Mouse (Mus musculus) CH12F3 (cell line): Measurements from ENCODE around the gene Cnot10.

ENCODE experiments used
- in situ Hi-C: fragments of 300-500 bp; cut with MboI; formaldehyde crosslinking; loops from 2 replicates; pipeline ENCODE4 v1.14.3; 2020; ENCODE audit warnings: low sequenced_read_pairs

Cnot10 gene

DNA sequence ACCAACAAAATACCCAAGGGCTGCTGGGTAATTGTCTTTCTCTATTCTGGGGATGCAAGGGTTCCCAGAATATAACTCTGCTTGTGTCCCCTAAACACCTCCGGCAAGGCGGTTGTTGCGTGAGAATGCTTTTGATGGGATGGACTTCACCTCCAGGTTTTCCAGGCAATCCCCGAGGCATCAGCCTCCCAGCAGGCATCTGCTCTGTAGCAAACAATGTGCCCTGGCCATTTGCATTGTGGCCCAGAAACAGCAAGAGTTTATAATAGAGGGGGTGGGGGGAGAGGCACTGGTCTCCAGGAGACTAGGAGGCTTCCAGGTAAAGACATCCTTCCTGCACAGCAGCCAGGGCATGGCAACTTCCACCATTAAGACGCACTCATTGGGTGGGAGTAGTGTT, 90.9 kb downstream of the Cnot10 start:
- in situ Hi-C loops, result no loop called here

GRCm38 (mm10) chr9:114548496-114548895, 91.5 kb downstream of the Cnot10 start:
- in situ Hi-C loops, result no loop called here

GRCm38 (mm10) chr9:114547643-114548077, 92.3 kb downstream of the Cnot10 start:
- in situ Hi-C loops, result no loop called here

DNA sequence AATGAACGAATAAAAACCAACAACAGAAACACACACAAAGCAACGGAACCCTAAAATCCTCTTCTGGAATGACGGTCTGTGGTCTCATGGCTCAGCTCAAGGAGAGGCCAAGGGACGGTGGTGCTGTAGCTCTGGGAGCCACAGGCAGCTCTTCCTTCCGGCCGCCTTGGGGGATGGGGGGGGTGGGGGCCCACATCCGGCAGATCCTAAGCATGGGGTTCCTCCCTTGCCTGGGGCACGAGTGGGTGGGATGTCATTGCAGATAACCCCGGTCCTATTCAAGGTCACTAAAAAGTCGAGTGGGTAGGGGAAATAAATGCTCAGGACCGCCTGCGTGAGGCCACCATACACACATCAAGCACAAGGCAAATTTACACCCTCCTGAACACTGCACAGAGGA, 93.2 kb downstream of the Cnot10 start:
- in situ Hi-C loops, result no loop called here

DNA sequence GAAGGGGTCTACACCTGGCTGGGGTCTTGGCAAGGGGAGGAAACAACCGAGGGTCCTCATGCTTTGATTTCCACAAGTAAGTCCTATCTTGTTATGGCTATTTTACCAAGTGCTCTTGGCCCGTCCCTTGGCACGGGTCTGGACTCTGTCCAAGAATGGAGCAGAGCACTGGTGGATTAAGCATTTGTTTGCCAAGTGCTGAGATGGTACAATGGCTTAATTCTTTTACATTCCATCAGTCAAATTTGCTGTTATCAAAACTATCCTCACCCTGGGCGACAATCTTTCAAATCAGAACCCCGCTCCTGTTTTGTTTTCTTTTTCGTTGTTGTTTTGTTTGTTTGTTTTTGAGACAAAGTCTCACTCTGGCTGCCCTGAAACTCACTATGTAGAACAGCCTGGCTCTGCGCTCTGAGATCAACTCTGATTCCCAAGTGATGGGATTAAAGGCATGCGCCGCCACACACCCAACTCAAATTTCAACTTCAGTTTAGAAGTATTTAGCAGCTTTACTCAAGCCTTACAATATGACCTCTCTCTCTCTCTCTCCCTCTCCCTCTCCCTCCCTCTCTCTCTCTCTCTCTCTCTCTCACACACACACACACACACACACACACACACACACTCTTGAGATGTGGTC, 95.1 kb downstream of the Cnot10 start:
- in situ Hi-C loops, result no loop called here

GRCm38 (mm10) chr9:114543882-114544753, 95.9 kb downstream of the Cnot10 start:
- in situ Hi-C loops, result no loop called here

DNA sequence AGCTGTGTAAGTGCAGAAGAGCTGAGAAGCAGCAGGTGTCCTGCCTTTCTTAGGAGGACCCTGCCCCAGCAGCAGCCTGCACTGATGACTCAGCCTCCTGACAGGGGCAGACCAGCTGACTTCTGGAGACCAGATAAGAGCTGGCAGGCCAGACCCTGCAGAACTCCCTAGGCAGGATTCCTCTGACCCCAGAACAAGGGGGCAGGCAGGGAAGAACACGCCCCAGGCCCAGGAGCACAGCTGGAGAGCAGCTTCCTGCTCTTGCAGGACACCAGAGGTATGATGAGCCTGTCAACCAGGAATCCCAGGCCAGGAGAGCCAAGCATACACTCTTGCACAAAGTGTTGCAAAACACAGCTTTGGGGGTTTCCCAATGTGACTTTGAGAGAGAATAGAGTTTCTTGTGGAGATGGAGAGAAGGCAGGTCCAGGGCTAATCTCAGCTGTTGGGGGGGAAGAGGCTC, 98.7 kb downstream of the Cnot10 start:
- in situ Hi-C loops, result no loop called here

GRCm38 (mm10) chr9:114538996-114539563, 100.9 kb downstream of the Cnot10 start:
- in situ Hi-C loops, result no loop called here

DNA sequence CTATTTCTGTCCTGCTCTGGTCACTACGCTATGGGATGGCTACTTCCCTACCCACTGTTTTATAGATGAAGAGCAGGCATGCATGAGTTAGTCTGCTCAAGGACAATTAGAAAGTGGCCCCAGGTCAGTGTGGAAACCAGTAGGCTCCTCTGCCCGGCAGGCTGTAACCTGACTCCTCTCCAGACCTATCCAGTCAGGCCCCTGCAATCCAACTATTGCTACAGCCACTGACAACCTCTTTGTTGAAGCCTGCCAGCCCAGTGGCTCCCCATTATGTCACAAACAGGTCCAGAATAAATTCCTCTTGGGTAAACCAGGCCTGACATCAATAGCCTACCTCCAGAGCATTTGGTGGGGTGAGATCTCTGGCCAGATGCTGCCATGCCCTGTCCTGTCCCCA, 103.4 kb downstream of the Cnot10 start:
- in situ Hi-C loops, result no loop called here
